Mouse (Mus musculus) heart, postnatal 0 days (tissue): ENCODE data around the gene Drc3. TPM values are rescaled to one million over a fixed set of nuclear protein-coding genes. Genes with fewer than 3 reads are reported as not detected.

Source experiments
- ATAC-seq: fragments of 200-750 bp; cut with Nextera tagmentation; 2 replicates; pipeline ENCODE4 v1.8.0; 2017; ENCODE audit warnings: low read depth, moderate number of reproducible peaks, moderate library complexity; ENCODE audit not compliant: insufficient read depth
- DNase-seq: peaks from one replicate; pipeline ENCODE4 v3.0.0-alpha.2; 2016; ENCODE audit warnings: low spot score
- H3K27ac ChIP-seq: fragments of 300-500 bp; sonication (generic); 2 replicates; pipeline ENCODE4 v1.5.1; 2014; ENCODE audit warnings: low read depth, mild to moderate bottlenecking
- H3K27me3 ChIP-seq: fragments of 300-500 bp; sonication (generic); 2 replicates; pipeline ENCODE4 v1.6.1; 2014; ENCODE audit warnings: low read length, mixed read lengths; ENCODE audit not compliant: control insufficient read depth, insufficient read depth
- H3K36me3 ChIP-seq: fragments of 300-500 bp; sonication (generic); replicated peaks from 2 replicates; pipeline ENCODE4 v1.6.1; 2014; ENCODE audit warnings: low read length, mixed read lengths; ENCODE audit not compliant: control insufficient read depth, insufficient read depth
- H3K4me1 ChIP-seq: fragments of 300-500 bp; sonication (generic); 2 replicates; pipeline ENCODE4 v1.6.1; 2014; ENCODE audit warnings: antibody characterized with exemption; ENCODE audit not compliant: control insufficient read depth, insufficient read depth
- H3K4me2 ChIP-seq: fragments of 300-500 bp; sonication (generic); 2 replicates; pipeline ENCODE4 v1.6.1; 2014; ENCODE audit warnings: low read depth, mild to moderate bottlenecking, low read length, moderate library complexity
- H3K4me3 ChIP-seq: fragments of 300-500 bp; sonication (generic); 2 replicates; pipeline ENCODE4 v1.5.1; 2014; ENCODE audit warnings: low read depth, low read length
- H3K9ac ChIP-seq: fragments of 300-500 bp; sonication (generic); replicated peaks from 2 replicates; pipeline ENCODE4 v1.6.1; 2014; ENCODE audit warnings: low read depth, low read length, mixed read lengths
- H3K9me3 ChIP-seq: fragments of 300-500 bp; sonication (generic); replicated peaks from 2 replicates; pipeline ENCODE4 v1.6.1; 2016; ENCODE audit warnings: low read length; ENCODE audit not compliant: control insufficient read depth
- CTCF ChIP-seq: IDR thresholded peaks from 2 replicates; pipeline ENCODE4 v1.5.1; 2016; ENCODE audit warnings: antibody characterized with exemption, control low read depth, low read depth
- EP300 ChIP-seq: IDR thresholded peaks from 2 replicates; pipeline ENCODE4 v1.6.1; 2016; ENCODE audit warnings: antibody characterized with exemption, low read depth
- WGBS: fragments of 180-500 bp; shearing (Covaris S2); extraction: QIAGEN DNeasy Blood & Tissue Kit; methylation state at CpG from one replicate; pipeline ENCODE4 v1.1.7; 2014; 5-methylcytosine and 5-hydroxymethylcytosine counted together
- polyA plus RNA-seq: library from polyadenylated mRNA; unstranded; fragments of >200 nt; fragmentation: Nextera tagmentation; extraction: Ambion mirVana; gene quantifications from 2 replicates; pipeline ENCODE4 v1.2.1, GENCODE M21; 2015
- total RNA-seq: library from RNA; depleted of rRNA; stranded (reverse); fragments of >200 nt; gene quantifications from 2 replicates; pipeline ENCODE4 v1.2.3, GENCODE M21; 2014; ENCODE audit warnings: low replicate concordance

Drc3 gene
- total and polyA plus RNA-seq, 2 experiments from 2014 or later: 2.1 to 2.9 TPM

GRCm38 (mm10) chr11:60338291-60338690 lies 14.8 kb upstream of the Drc3 start:
- 76% methylated on average over 4 of the region's 4 CpGs for WGBS
- DNase-seq: no peak

GRCm38 (mm10) chr11:60339361-60339760 lies 13.8 kb upstream of the Drc3 start:
- 89% methylated on average over 12 of the region's 12 CpGs for WGBS
- 0 out of 2 replicates have a peak, but pooled peaks cover 4% of the 10 kb centered on the region for H3K36me3 ChIP-seq
- no peaks in the 10 kb centered on the region; the same call in 1 of the 2 replicates for H3K4me1 ChIP-seq
- no peaks in the 10 kb centered on the region for H3K9me3 ChIP-seq
- no peak overlapping the region for H3K9ac ChIP-seq
- H3K27me3 ChIP-seq: no peaks in the 10 kb centered on the region
- no peak overlapping the region for H3K4me2 ChIP-seq
- DNase-seq (no peak), ATAC-seq (no peak)
- H3K27ac ChIP-seq: no peak overlapping the region
- no peak overlapping the region for H3K4me3 ChIP-seq
- TF ChIP-seq EP300 (no peak), CTCF (no peak)

More at GRCm38 (mm10) chr11:60338291-60338690, 14.8 kb upstream of the Drc3 start:
- Histone ChIP-seq H3K27me3 (no peaks in the 10 kb centered on the region), H3K4me3 (no peak overlapping the region), H3K9me3 (no peaks in the 10 kb centered on the region), H3K27ac (no peak overlapping the region), H3K4me1 (no peaks in the 10 kb centered on the region; the same call in none of the 2 replicates), H3K9ac (no peak overlapping the region), H3K4me2 (no peak overlapping the region), H3K36me3 (0 out of 2 replicates have a peak, but pooled peaks cover 4% of the 10 kb centered on the region)
- peak; percentile 54 for TF ChIP-seq CTCF
- no peak for TF ChIP-seq EP300
- no peak for ATAC-seq

GRCm38 (mm10) chr11:60345868-60346267 lies 7.3 kb upstream of the Drc3 start:
- 85% methylated on average over 4 of the region's 4 CpGs for WGBS
- Histone ChIP-seq H3K27me3 (no peaks in the 10 kb centered on the region), H3K9ac (no peak overlapping the region), H3K9me3 (no peaks in the 10 kb centered on the region), H3K4me1 (peaks cover 17% of the 10 kb centered on the region), H3K27ac (no peak overlapping the region), H3K36me3 (0 out of 2 replicates have a peak, but pooled peaks cover 4% of the 10 kb centered on the region), H3K4me3 (no peak overlapping the region), H3K4me2 (no peak overlapping the region)
- no peak for DNase-seq
- no peak for TF ChIP-seq EP300
- TF ChIP-seq CTCF: no peak
- no peak for ATAC-seq

- no peak for TF ChIP-seq CTCF
- no peak for TF ChIP-seq EP300
- Histone ChIP-seq H3K36me3 (0 out of 2 replicates have a peak, but pooled peaks cover 4% of the 10 kb centered on the region), H3K9me3 (no peaks in the 10 kb centered on the region), H3K4me1 (peaks cover 23% of the 10 kb centered on the region), H3K4me2 (no peak overlapping the region), H3K9ac (no peak overlapping the region), H3K27me3 (no peaks in the 10 kb centered on the region), H3K27ac (no peak overlapping the region; the same call in 1 of the 2 replicates), H3K4me3 (no peak overlapping the region)
- WGBS: 40% methylated on average over 4 of the region's 4 CpGs
- ATAC-seq: no peak
- peak; percentile 33 for DNase-seq
These were observed 6.6 kb upstream of the Drc3 start for GRCm38 (mm10) chr11:60346537-60346936.

- H3K9me3 ChIP-seq: no peaks in the 10 kb centered on the region
- no peaks in the 10 kb centered on the region for H3K36me3 ChIP-seq
- 56% methylated on average over 2 of the region's 2 CpGs for WGBS
- H3K4me1 ChIP-seq: peaks cover 28% of the 10 kb centered on the region
- peak overlapping the region; percentile 78 for H3K4me2 ChIP-seq
- no peak for ATAC-seq
- H3K27me3 ChIP-seq: no peaks in the 10 kb centered on the region
- H3K9ac ChIP-seq: peak overlapping the region; percentile 84
- DNase-seq: peak; percentile 8
- H3K27ac ChIP-seq: peak overlapping the region; percentile 91
- TF ChIP-seq EP300: no peak
- 0 out of 2 replicates have a peak, but pooled peaks have one; percentile 21 for TF ChIP-seq CTCF
- peak overlapping the region; percentile 77 for H3K4me3 ChIP-seq
These were observed 1.7 kb upstream of the Drc3 start for GRCm38 (mm10) chr11:60351388-60351787.

- DNase-seq (peak; percentile 57), ATAC-seq (no peak)
- H3K4me2 ChIP-seq: peak overlapping the region; percentile 78
- H3K4me3 ChIP-seq: peak overlapping the region; percentile 77
- H3K27ac ChIP-seq: peak overlapping the region; percentile 91
- TF ChIP-seq CTCF: no peak
- no peak for TF ChIP-seq EP300
- peaks cover 23% of the 10 kb centered on the region for H3K4me1 ChIP-seq
- no peaks in the 10 kb centered on the region for H3K36me3 ChIP-seq
- WGBS: 4% methylated on average over 11 of the region's 11 CpGs
- H3K27me3 ChIP-seq: no peaks in the 10 kb centered on the region
- peak overlapping the region; percentile 84 for H3K9ac ChIP-seq
- H3K9me3 ChIP-seq: no peaks in the 10 kb centered on the region
These were observed 1.2 kb upstream of the Drc3 start for GRCm38 (mm10) chr11:60351925-60352371.
